Mouse (Mus musculus): Measurements from ENCODE around the gene Cox8a. TPM values are rescaled to one million over a fixed set of nuclear protein-coding genes. Genes with fewer than 3 reads are reported as not detected.

Cox8a gene
- 361 and 451 TPM in 2 replicates for total RNA-seq (2017)

- peak; percentile 99 for ATAC-seq (replicated peaks in 1 of 2; ENCODE audit: insufficient read depth in 1 of 2, low FRiP score in 2 of 2, low TSS enrichment in 1 of 2, low read depth in 1 of 2, poor library complexity in 2 of 2, severe bottlenecking in 2 of 2)
These were observed at the start of gene Cox8a for GRCm38 (mm10) chr19:7217162-7217925. Cox8a (minus strand) TSS chr19:7217616.

- ATAC-seq (replicated peaks in 1 of 2; ENCODE audit: insufficient read depth in 1 of 2, low FRiP score in 2 of 2, low TSS enrichment in 1 of 2, low read depth in 1 of 2, poor library complexity in 2 of 2, severe bottlenecking in 2 of 2) = no peak
These were observed 49.0 kb upstream of the Cox8a start for GRCm38 (mm10) chr19:7266421-7266831.

- ATAC-seq (replicated peaks in 1 of 2; ENCODE audit: insufficient read depth in 1 of 2, low FRiP score in 2 of 2, low TSS enrichment in 1 of 2, low read depth in 1 of 2, poor library complexity in 2 of 2, severe bottlenecking in 2 of 2) = no peak
These were observed 48.2 kb upstream of the Cox8a start for GRCm38 (mm10) chr19:7265478-7266191.

- ATAC-seq (replicated peaks in 1 of 2; ENCODE audit: insufficient read depth in 1 of 2, low FRiP score in 2 of 2, low TSS enrichment in 1 of 2, low read depth in 1 of 2, poor library complexity in 2 of 2, severe bottlenecking in 2 of 2) = no peak
These were observed 47.4 kb upstream of the Cox8a start for GRCm38 (mm10) chr19:7264766-7265331.

GRCm38 (mm10) chr19:7264088-7264765 lies 46.8 kb upstream of the Cox8a start:
- ATAC-seq (replicated peaks in 1 of 2; ENCODE audit: insufficient read depth in 1 of 2, low FRiP score in 2 of 2, low TSS enrichment in 1 of 2, low read depth in 1 of 2, poor library complexity in 2 of 2, severe bottlenecking in 2 of 2) = peak; percentile 52; a peak in 3 of 4 replicates

GRCm38 (mm10) chr19:7262592-7262991 lies 45.2 kb upstream of the Cox8a start:
- ATAC-seq (replicated peaks in 1 of 2; ENCODE audit: insufficient read depth in 1 of 2, low FRiP score in 2 of 2, low TSS enrichment in 1 of 2, low read depth in 1 of 2, poor library complexity in 2 of 2, severe bottlenecking in 2 of 2) = no peak

GRCm38 (mm10) chr19:7261964-7262363 lies 44.5 kb upstream of the Cox8a start:
- ATAC-seq (replicated peaks in 1 of 2; ENCODE audit: insufficient read depth in 1 of 2, low FRiP score in 2 of 2, low TSS enrichment in 1 of 2, low read depth in 1 of 2, poor library complexity in 2 of 2, severe bottlenecking in 2 of 2) = no peak

GRCm38 (mm10) chr19:7261476-7261875 lies 44.1 kb upstream of the Cox8a start:
- no peak for ATAC-seq (replicated peaks in 1 of 2; ENCODE audit: insufficient read depth in 1 of 2, low FRiP score in 2 of 2, low TSS enrichment in 1 of 2, low read depth in 1 of 2, poor library complexity in 2 of 2, severe bottlenecking in 2 of 2)

- ATAC-seq (replicated peaks in 1 of 2; ENCODE audit: insufficient read depth in 1 of 2, low FRiP score in 2 of 2, low TSS enrichment in 1 of 2, low read depth in 1 of 2, poor library complexity in 2 of 2, severe bottlenecking in 2 of 2) = no peak
These were observed 40.5 kb upstream of the Cox8a start for GRCm38 (mm10) chr19:7257881-7258280.

GRCm38 (mm10) chr19:7246021-7246420 lies 28.6 kb upstream of the Cox8a start:
- ATAC-seq (replicated peaks in 1 of 2; ENCODE audit: insufficient read depth in 1 of 2, low FRiP score in 2 of 2, low TSS enrichment in 1 of 2, low read depth in 1 of 2, poor library complexity in 2 of 2, severe bottlenecking in 2 of 2) = no peak

GRCm38 (mm10) chr19:7240782-7241690 lies 23.6 kb upstream of the Cox8a start, which contains the start of gene Naa40:
Naa40 (minus strand) TSS chr19:7241183.
- ATAC-seq (replicated peaks in 1 of 2; ENCODE audit: insufficient read depth in 1 of 2, low FRiP score in 2 of 2, low TSS enrichment in 1 of 2, low read depth in 1 of 2, poor library complexity in 2 of 2, severe bottlenecking in 2 of 2) = peak; percentile 79 to 92

GRCm38 (mm10) chr19:7240291-7240690 lies 22.9 kb upstream of the Cox8a start:
- no peak for ATAC-seq (replicated peaks in 1 of 2; ENCODE audit: insufficient read depth in 1 of 2, low FRiP score in 2 of 2, low TSS enrichment in 1 of 2, low read depth in 1 of 2, poor library complexity in 2 of 2, severe bottlenecking in 2 of 2)

GRCm38 (mm10) chr19:7239574-7239973 lies 22.2 kb upstream of the Cox8a start:
- no peak for ATAC-seq (replicated peaks in 1 of 2; ENCODE audit: insufficient read depth in 1 of 2, low FRiP score in 2 of 2, low TSS enrichment in 1 of 2, low read depth in 1 of 2, poor library complexity in 2 of 2, severe bottlenecking in 2 of 2)

GRCm38 (mm10) chr19:7236742-7237141 lies 19.3 kb upstream of the Cox8a start:
- ATAC-seq (replicated peaks in 1 of 2; ENCODE audit: insufficient read depth in 1 of 2, low FRiP score in 2 of 2, low TSS enrichment in 1 of 2, low read depth in 1 of 2, poor library complexity in 2 of 2, severe bottlenecking in 2 of 2) = no peak

GRCm38 (mm10) chr19:7236011-7236410 lies 18.6 kb upstream of the Cox8a start:
- ATAC-seq (replicated peaks in 1 of 2; ENCODE audit: insufficient read depth in 1 of 2, low FRiP score in 2 of 2, low TSS enrichment in 1 of 2, low read depth in 1 of 2, poor library complexity in 2 of 2, severe bottlenecking in 2 of 2) = no peak

- ATAC-seq (replicated peaks in 1 of 2; ENCODE audit: insufficient read depth in 1 of 2, low FRiP score in 2 of 2, low TSS enrichment in 1 of 2, low read depth in 1 of 2, poor library complexity in 2 of 2, severe bottlenecking in 2 of 2) = no peak
These were observed 18.0 kb upstream of the Cox8a start for GRCm38 (mm10) chr19:7235461-7235860.

Measured in hematopoietic stem cell, adult 5-6 weeks (primary cell).